Mouse (Mus musculus): Measurements from ENCODE around the gene Thap3. TPM values are rescaled to one million over a fixed set of nuclear protein-coding genes. Genes with fewer than 3 reads are reported as not detected.

Thap3 gene
- polyA plus RNA-seq, 1 experiment from 2014 or later = 34.7 TPM

GRCm38 (mm10) chr4:152020024-152020423 lies 31.2 kb upstream of the Thap3 start:
- WGBS = 92% methylated on average over 21 of the region's 21 CpGs
- Histone ChIP-seq H3K27me3 (replicated peaks; ENCODE audit: low read depth, poor library complexity, severe bottlenecking) (no peaks in the 10 kb centered on the region), H3K27ac (replicated peaks) (no peak overlapping the region), H3K36me3 (replicated peaks) (peaks cover 99% of the 10 kb centered on the region), H3K4me1 (peaks cover 6% of the 10 kb centered on the region), H3K4me3 (no peak overlapping the region), H3K9me3 (no peaks in the 10 kb centered on the region)
- DNase-seq (ENCODE audit: low spot score) = no peak

GRCm38 (mm10) chr4:152019073-152019472 lies 30.3 kb upstream of the Thap3 start:
- 88% methylated on average over 6 of the region's 6 CpGs for WGBS
- DNase-seq (ENCODE audit: low spot score) = no peak
- Histone ChIP-seq H3K27ac (replicated peaks) (no peak overlapping the region), H3K4me1 (no peaks in the 10 kb centered on the region), H3K9me3 (no peaks in the 10 kb centered on the region), H3K27me3 (replicated peaks; ENCODE audit: low read depth, poor library complexity, severe bottlenecking) (no peaks in the 10 kb centered on the region), H3K4me3 (no peak overlapping the region), H3K36me3 (replicated peaks) (peaks cover 99% of the 10 kb centered on the region)

GRCm38 (mm10) chr4:152013036-152013813 lies 24.4 kb upstream of the Thap3 start:
- no peaks in the 10 kb centered on the region for H3K9me3 ChIP-seq
- H3K4me3 ChIP-seq = no peak overlapping the region
- WGBS = 84% methylated on average over 12 of the region's 12 CpGs
- peaks cover 35% of the 10 kb centered on the region for H3K4me1 ChIP-seq
- H3K27me3 ChIP-seq (replicated peaks; ENCODE audit: low read depth, poor library complexity, severe bottlenecking) = peaks cover 2% of the 10 kb centered on the region
- H3K36me3 ChIP-seq (replicated peaks) = peaks cover 63% of the 10 kb centered on the region
- H3K27ac ChIP-seq (replicated peaks) = no peak overlapping the region
- no peak for DNase-seq (ENCODE audit: low spot score)

- no peak for DNase-seq (ENCODE audit: low spot score)
- Histone ChIP-seq H3K4me1 (peaks cover 46% of the 10 kb centered on the region), H3K4me3 (no peak overlapping the region), H3K9me3 (no peaks in the 10 kb centered on the region), H3K36me3 (replicated peaks) (peaks cover 52% of the 10 kb centered on the region), H3K27me3 (replicated peaks; ENCODE audit: low read depth, poor library complexity, severe bottlenecking) (peaks cover 13% of the 10 kb centered on the region), H3K27ac (replicated peaks) (no peak overlapping the region)
- 94% methylated on average over 16 of the region's 16 CpGs for WGBS
Observed at GRCm38 (mm10) chr4:152012109-152012508, 23.3 kb upstream of the Thap3 start.

GRCm38 (mm10) chr4:152011171-152011760 lies 22.5 kb upstream of the Thap3 start:
- Histone ChIP-seq H3K36me3 (replicated peaks) (peaks cover 44% of the 10 kb centered on the region), H3K4me1 (peaks cover 52% of the 10 kb centered on the region), H3K27ac (replicated peaks) (no peak overlapping the region), H3K27me3 (replicated peaks; ENCODE audit: low read depth, poor library complexity, severe bottlenecking) (peaks cover 22% of the 10 kb centered on the region), H3K4me3 (peak overlapping the region; percentile 78), H3K9me3 (no peaks in the 10 kb centered on the region)
- WGBS = 74% methylated on average over 8 of the region's 8 CpGs
- DNase-seq (ENCODE audit: low spot score) = no peak

- DNase-seq (ENCODE audit: low spot score) = no peak
- no peaks in the 10 kb centered on the region for H3K9me3 ChIP-seq
- H3K4me1 ChIP-seq = peaks cover 52% of the 10 kb centered on the region
- H3K4me3 ChIP-seq = peak overlapping the region; percentile 78
- peak overlapping the region; percentile 83; the same call in 1 of the 2 replicates for H3K27ac ChIP-seq (replicated peaks)
- peaks cover 22% of the 10 kb centered on the region for H3K27me3 ChIP-seq (replicated peaks; ENCODE audit: low read depth, poor library complexity, severe bottlenecking)
- H3K36me3 ChIP-seq (replicated peaks) = peaks cover 39% of the 10 kb centered on the region
- 8% methylated on average over 13 of the region's 13 CpGs for WGBS
Observed at GRCm38 (mm10) chr4:152010707-152011134, 21.9 kb upstream of the Thap3 start.

- no peaks in the 10 kb centered on the region for H3K9me3 ChIP-seq
- peak overlapping the region; percentile 78 for H3K4me3 ChIP-seq
- H3K36me3 ChIP-seq (replicated peaks) = peaks cover 34% of the 10 kb centered on the region
- peaks cover 22% of the 10 kb centered on the region for H3K27me3 ChIP-seq (replicated peaks; ENCODE audit: low read depth, poor library complexity, severe bottlenecking)
- peak; percentile 41 for DNase-seq (ENCODE audit: low spot score)
- H3K27ac ChIP-seq (replicated peaks) = peak overlapping the region; percentile 83
- H3K4me1 ChIP-seq = peaks cover 54% of the 10 kb centered on the region
- WGBS = under 1% methylated on average over 10 of the region's 10 CpGs
Observed at GRCm38 (mm10) chr4:152010091-152010706, 21.4 kb upstream of the Thap3 start.

- Histone ChIP-seq H3K27me3 (replicated peaks; ENCODE audit: low read depth, poor library complexity, severe bottlenecking) (peaks cover 22% of the 10 kb centered on the region), H3K4me1 (peaks cover 54% of the 10 kb centered on the region), H3K36me3 (replicated peaks) (peaks cover 26% of the 10 kb centered on the region), H3K9me3 (no peaks in the 10 kb centered on the region), H3K27ac (replicated peaks) (peak overlapping the region; percentile 83), H3K4me3 (peak overlapping the region; percentile 78)
- DNase-seq (ENCODE audit: low spot score) = peak; percentile 74
- under 1% methylated on average over 115 of the region's 115 CpGs for WGBS
Observed at GRCm38 (mm10) chr4:152009076-152010051, 20.6 kb upstream of the Thap3 start.

- H3K4me1 ChIP-seq = peaks cover 54% of the 10 kb centered on the region
Observed at GRCm38 (mm10) chr4:152008622-152009075, 19.9 kb upstream of the Thap3 start, which contains the start of gene Klhl21. Gene Klhl21, plus strand, starts transcription at chr4:152008803.

GRCm38 (mm10) chr4:152008148-152008500 lies 19.3 kb upstream of the Thap3 start:
- peaks cover 22% of the 10 kb centered on the region for H3K27me3 ChIP-seq (replicated peaks; ENCODE audit: low read depth, poor library complexity, severe bottlenecking)
- 1% methylated on average over 14 of the region's 14 CpGs for WGBS
- H3K27ac ChIP-seq (replicated peaks) = no peak overlapping the region
- peak overlapping the region; percentile 78 for H3K4me3 ChIP-seq
- H3K4me1 ChIP-seq = peaks cover 54% of the 10 kb centered on the region
- no peaks in the 10 kb centered on the region for H3K9me3 ChIP-seq
- peaks cover 13% of the 10 kb centered on the region for H3K36me3 ChIP-seq (replicated peaks)
- no peak for DNase-seq (ENCODE audit: low spot score)

More at GRCm38 (mm10) chr4:152008622-152009075, 19.9 kb upstream of the Thap3 start, which contains the start of gene Klhl21:
- Histone ChIP-seq H3K27ac (replicated peaks) (peak within 1 kb of the TSS; percentile 83), H3K4me3 (peak within 1 kb of the TSS; percentile 78), H3K9me3 (no peaks in the 10 kb centered on the region), H3K27me3 (replicated peaks; ENCODE audit: low read depth, poor library complexity, severe bottlenecking) (peaks cover 22% of the 10 kb centered on the region), H3K36me3 (replicated peaks) (peaks cover 19% of the 10 kb centered on the region)
- WGBS = under 1% methylated on average over 45 of the region's 45 CpGs
- DNase-seq (ENCODE audit: low spot score) = peak; percentile 96

GRCm38 (mm10) chr4:152007481-152008147 lies 18.8 kb upstream of the Thap3 start:
- Histone ChIP-seq H3K4me1 (peaks cover 54% of the 10 kb centered on the region), H3K36me3 (replicated peaks) (peaks cover 8% of the 10 kb centered on the region), H3K27me3 (replicated peaks; ENCODE audit: low read depth, poor library complexity, severe bottlenecking) (peaks cover 22% of the 10 kb centered on the region), H3K27ac (replicated peaks) (no peak overlapping the region), H3K9me3 (no peaks in the 10 kb centered on the region), H3K4me3 (peak overlapping the region; percentile 78)
- 5% methylated on average over 8 of the region's 8 CpGs for WGBS
- no peak for DNase-seq (ENCODE audit: low spot score)

Data from embryonic facial prominence, embryonic 10.5 days (tissue).